In genomic region chr11:102376196-102376835, GRCm38 (mm10) we compare ENCODE assay signal across 8 mouse cellular contexts. TPM values are rescaled to one million over a fixed set of nuclear protein-coding genes. Genes with fewer than 3 reads are reported as not detected.
DNase-seq lines count a peak whose midpoint lies in the region; ATAC-seq and TF ChIP-seq lines count a peak whose summit lies in the region.

No protein-coding gene starts in this region.

- H3K9ac ChIP-seq in limb, embryonic 14.5 days (ENCODE audit: low read depth, low read length, severe bottlenecking) = peak overlapping the region; percentile 6; the same call in 1 of the 2 replicates
- H3K9ac ChIP-seq in stomach, embryonic 16.5 days (ENCODE audit: low read length) = peak overlapping the region; percentile 29

- H3K36me3 ChIP-seq in forebrain, embryonic 10.5 days (replicated peaks) = no peaks in the 10 kb centered on the region
- no peaks in the 10 kb centered on the region for H3K36me3 ChIP-seq in limb, embryonic 14.5 days (ENCODE audit: control insufficient read depth, insufficient read depth, low read length)
- no peaks in the 10 kb centered on the region for H3K36me3 ChIP-seq in stomach, embryonic 16.5 days (ENCODE audit: control insufficient read depth, insufficient read depth, low read length)

- peak overlapping the region; percentile 41 for H3K4me3 ChIP-seq in forebrain, embryonic 10.5 days
- H3K4me3 ChIP-seq in limb, embryonic 14.5 days (replicated peaks; ENCODE audit: low read length) = no peak overlapping the region
- H3K4me3 ChIP-seq in stomach, embryonic 16.5 days (replicated peaks; ENCODE audit: low read length) = peak overlapping the region; percentile 22

- peak overlapping the region; percentile 81 for H3K27ac ChIP-seq in forebrain, embryonic 10.5 days
- no peak overlapping the region for H3K27ac ChIP-seq in limb, embryonic 14.5 days (replicated peaks; ENCODE audit: low read depth, low read length)
- H3K27ac ChIP-seq in stomach, embryonic 16.5 days (ENCODE audit: low read length) = peak overlapping the region; percentile 43

- peaks cover 45% of the 10 kb centered on the region for H3K27me3 ChIP-seq in forebrain, embryonic 10.5 days (ENCODE audit: poor library complexity, severe bottlenecking)
- H3K27me3 ChIP-seq in limb, embryonic 14.5 days (ENCODE audit: control insufficient read depth, insufficient read depth, low read length) = no peaks in the 10 kb centered on the region; the same call in 1 of the 2 replicates
- no peaks in the 10 kb centered on the region for H3K27me3 ChIP-seq in stomach, embryonic 16.5 days (ENCODE audit: control insufficient read depth, insufficient read depth, low read length)

- TF ChIP-seq POLR2A in limb, embryonic 14.5 days (IDR thresholded peaks at IDR 0.05; ENCODE audit: borderline replicate concordance, extremely low read depth, insufficient read depth, insufficient read length) = no peak

- no peak for ATAC-seq in limb, embryonic 14.5 days (ENCODE audit: low FRiP score, low read depth)
- ATAC-seq in stomach, embryonic 16.5 days (ENCODE audit: insufficient read depth, low FRiP score) = no peak

- 16% methylated on average over 8 of the region's 8 CpGs for WGBS in forebrain, embryonic 10.5 days
- WGBS in limb, embryonic 14.5 days = 20% methylated on average over 8 of the region's 8 CpGs
- WGBS in stomach, embryonic 16.5 days = 13% methylated on average over 8 of the region's 8 CpGs

- peaks cover 5% of the 10 kb centered on the region; the same call in 1 of the 2 replicates for H3K9me3 ChIP-seq in forebrain, embryonic 10.5 days
- H3K9me3 ChIP-seq in limb, embryonic 14.5 days (ENCODE audit: control insufficient read depth, low read length) = no peaks in the 10 kb centered on the region
- no peaks in the 10 kb centered on the region for H3K9me3 ChIP-seq in stomach, embryonic 16.5 days (replicated peaks; ENCODE audit: control insufficient read depth, low read length)

- peak overlapping the region; percentile 30 for H3K4me2 ChIP-seq in limb, embryonic 14.5 days (replicated peaks; ENCODE audit: low read depth, low read length, severe bottlenecking)
- peak overlapping the region; percentile 43 for H3K4me2 ChIP-seq in stomach, embryonic 16.5 days (ENCODE audit: low read depth, low read length)

- peak; percentile 55 to 69 for DNase-seq in spleen, postnatal 10 days (ENCODE audit: low spot score in 2 of 2)
- DNase-seq in spleen, postnatal 36 days (ENCODE audit: low spot score in 2 of 2) = no peak
- no peak for DNase-seq in forebrain, embryonic 10.5 days (ENCODE audit: extremely low spot score, low spot score)
- DNase-seq in limb, embryonic 14.5 days (ENCODE audit: low spot score) = no peak
- no peak for DNase-seq in natural killer cell, adult 2 months (ENCODE audit: low spot score in 2 of 2)
- no peak for DNase-seq in thymus, adult 18-20 months
- no peak for DNase-seq in ovary, postnatal 10 days (ENCODE audit: low spot score)

- H3K4me1 ChIP-seq in forebrain, embryonic 10.5 days = peaks cover 25% of the 10 kb centered on the region
- peaks cover 10% of the 10 kb centered on the region for H3K4me1 ChIP-seq in limb, embryonic 14.5 days (ENCODE audit: control insufficient read depth, insufficient read depth, low read length)
- H3K4me1 ChIP-seq in stomach, embryonic 16.5 days (ENCODE audit: control insufficient read depth, insufficient read depth, low read length) = peaks cover 20% of the 10 kb centered on the region

RNA-seq across cellular contexts. Expression of gene Slc4a1, which starts 10.3 kb away (rescaled TPM):
- polyA plus RNA-seq in forebrain, embryonic 10.5 days (2016; fragmentation: Nextera tagmentation; extraction: Ambion mirVana) = 37.4 and 52.1 TPM in 2 replicates
- polyA plus RNA-seq in limb, embryonic 14.5 days (2012; rRNA removed) = 3.5 and 4.3 TPM in 2 replicates
- 2.8 and 6.6 TPM in 2 replicates for polyA plus RNA-seq in limb, embryonic 14.5 days (2014; fragmentation: Nextera tagmentation; extraction: Ambion mirVana)
- 38.9 and 47.2 TPM in 2 replicates for polyA plus RNA-seq in stomach, embryonic 16.5 days (2015; fragmentation: Nextera tagmentation; extraction: Ambion mirVana)

RNA-seq across cellular contexts. Expression of gene Rundc3a, which starts 16.9 kb away (rescaled TPM):
- 10.5 and 13.5 TPM in 2 replicates for polyA plus RNA-seq in forebrain, embryonic 10.5 days (2016; fragmentation: Nextera tagmentation; extraction: Ambion mirVana)
- 2.9 and 3.2 TPM in 2 replicates for polyA plus RNA-seq in limb, embryonic 14.5 days (2012; rRNA removed)
- 1.0 and 1.1 TPM in 2 replicates for polyA plus RNA-seq in limb, embryonic 14.5 days (2014; fragmentation: Nextera tagmentation; extraction: Ambion mirVana)
- polyA plus RNA-seq in stomach, embryonic 16.5 days (2015; fragmentation: Nextera tagmentation; extraction: Ambion mirVana) = 6.8 and 7.6 TPM in 2 replicates

RNA-seq across cellular contexts. Expression of gene Slc25a39, which starts 31.4 kb away (rescaled TPM):
- 255 and 262 TPM in 2 replicates for polyA plus RNA-seq in forebrain, embryonic 10.5 days (2016; fragmentation: Nextera tagmentation; extraction: Ambion mirVana)
- polyA plus RNA-seq in limb, embryonic 14.5 days (2012; rRNA removed) = 120 and 181 TPM in 2 replicates
- 179 and 195 TPM in 2 replicates for polyA plus RNA-seq in limb, embryonic 14.5 days (2014; fragmentation: Nextera tagmentation; extraction: Ambion mirVana)
- polyA plus RNA-seq in stomach, embryonic 16.5 days (2015; fragmentation: Nextera tagmentation; extraction: Ambion mirVana) = 239 and 243 TPM in 2 replicates

RNA-seq across cellular contexts. Expression of gene Grn, which starts 53.8 kb away (rescaled TPM):
- polyA plus RNA-seq in forebrain, embryonic 10.5 days (2016; fragmentation: Nextera tagmentation; extraction: Ambion mirVana) = 66.2 and 70.1 TPM in 2 replicates
- polyA plus RNA-seq in limb, embryonic 14.5 days (2012; rRNA removed) = 120 and 135 TPM in 2 replicates
- 118 and 133 TPM in 2 replicates for polyA plus RNA-seq in limb, embryonic 14.5 days (2014; fragmentation: Nextera tagmentation; extraction: Ambion mirVana)
- polyA plus RNA-seq in stomach, embryonic 16.5 days (2015; fragmentation: Nextera tagmentation; extraction: Ambion mirVana) = 187 and 207 TPM in 2 replicates

RNA-seq across cellular contexts. Expression of gene Ubtf, which starts 56.8 kb away (rescaled TPM):
- 95.5 and 98.7 TPM in 2 replicates for polyA plus RNA-seq in forebrain, embryonic 10.5 days (2016; fragmentation: Nextera tagmentation; extraction: Ambion mirVana)
- 61.0 and 81.3 TPM in 2 replicates for polyA plus RNA-seq in limb, embryonic 14.5 days (2012; rRNA removed)
- 79.7 and 89.4 TPM in 2 replicates for polyA plus RNA-seq in limb, embryonic 14.5 days (2014; fragmentation: Nextera tagmentation; extraction: Ambion mirVana)
- 70.5 and 71.4 TPM in 2 replicates for polyA plus RNA-seq in stomach, embryonic 16.5 days (2015; fragmentation: Nextera tagmentation; extraction: Ambion mirVana)

Comparison
In these comparisons a context has a peak if more than half of its experiments do, and no peak if none do; other contexts are left out.
1. DNase-seq: peak in spleen, postnatal 10 days (2 of 2); none in spleen, postnatal 36 days (0 of 2), forebrain, embryonic 10.5 days (single experiment), limb, embryonic 14.5 days (single experiment), natural killer cell, adult 2 months (0 of 2), thymus, adult 18-20 months (0 of 2) and ovary, postnatal 10 days (single experiment).